Mouse (Mus musculus) liver, adult (tissue): ENCODE data around the gene Tnk1.

ENCODE experiments used
- GATA4 ChIP-seq: IDR thresholded peaks from 2 replicates; pipeline ENCODE4 v1.6.1; 2014; ENCODE audit warnings: mild to moderate bottlenecking, low read length; ENCODE audit not compliant: insufficient replicate concordance

Gene Tnk1

GRCm38 (mm10) chr11:69835966-69836335 lies 22.6 kb downstream of the Tnk1 start:
- TF ChIP-seq GATA4 = no peak

DNA sequence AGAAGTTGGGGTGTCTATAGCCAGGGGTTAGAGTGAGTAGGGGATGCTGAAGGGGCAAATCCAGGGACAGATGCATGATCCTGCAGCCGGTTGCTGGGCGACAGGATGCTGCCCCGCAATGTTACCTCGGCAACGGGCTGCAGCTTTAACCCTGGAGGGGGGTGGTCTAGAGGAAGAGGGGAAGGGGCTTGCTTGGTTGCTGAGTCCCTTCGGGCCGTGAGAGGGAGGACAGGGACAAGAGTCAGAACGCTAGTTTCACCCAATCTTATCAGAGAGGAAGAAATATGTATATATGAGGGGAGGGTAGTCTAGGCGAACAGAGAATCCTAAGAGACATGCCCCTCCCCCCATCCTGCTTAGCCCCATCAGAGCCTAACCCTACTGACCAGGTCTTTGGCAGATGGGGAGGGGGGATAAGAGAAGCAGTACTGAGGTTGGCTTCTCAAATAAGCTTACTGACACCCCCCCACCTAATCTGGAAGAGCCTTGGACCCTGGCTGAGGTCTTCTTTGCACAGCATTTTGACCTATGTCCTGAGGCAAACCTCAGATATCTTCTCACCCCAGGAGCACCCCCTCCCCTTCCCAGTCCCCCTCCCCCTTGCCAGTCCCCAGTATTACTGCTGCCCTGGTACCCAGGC lies 23.1 kb downstream of the Tnk1 start:
- TF ChIP-seq GATA4 = no peak

- no peak for TF ChIP-seq GATA4
Measured at GRCm38 (mm10) chr11:69834001-69834549, 24.5 kb downstream of the Tnk1 start.

GRCm38 (mm10) chr11:69833554-69833953 lies 25.0 kb downstream of the Tnk1 start:
- TF ChIP-seq GATA4 = no peak

DNA sequence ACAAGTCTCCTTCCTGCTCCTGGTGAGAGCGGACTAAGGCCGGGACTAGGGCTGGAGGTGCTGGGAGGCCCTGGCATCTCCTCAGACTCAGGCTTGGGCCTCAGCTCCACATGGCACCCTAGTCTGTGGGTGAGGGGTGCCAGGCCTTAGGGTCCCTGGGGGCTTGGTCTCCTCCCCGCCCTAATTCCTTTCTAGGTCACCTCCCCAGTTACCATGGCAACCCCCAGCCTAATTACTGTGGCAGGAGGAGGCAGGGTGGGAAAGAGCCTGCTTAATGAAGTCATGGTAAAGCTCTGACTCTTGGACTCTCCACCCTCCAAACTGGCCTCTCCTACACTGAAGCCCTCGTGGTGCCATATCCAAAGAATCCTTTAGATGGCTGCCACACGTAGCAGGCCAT lies 29.7 kb downstream of the Tnk1 start:
- TF ChIP-seq GATA4 = no peak

- TF ChIP-seq GATA4 = no peak
Measured at GRCm38 (mm10) chr11:69823456-69823855, 35.1 kb downstream of the Tnk1 start.

GRCm38 (mm10) chr11:69822080-69822479 lies 36.5 kb downstream of the Tnk1 start, which contains the start of gene Spem1:
TSS of gene Spem1 (minus strand) at chr11:69822180.
- TF ChIP-seq GATA4 = no peak

DNA sequence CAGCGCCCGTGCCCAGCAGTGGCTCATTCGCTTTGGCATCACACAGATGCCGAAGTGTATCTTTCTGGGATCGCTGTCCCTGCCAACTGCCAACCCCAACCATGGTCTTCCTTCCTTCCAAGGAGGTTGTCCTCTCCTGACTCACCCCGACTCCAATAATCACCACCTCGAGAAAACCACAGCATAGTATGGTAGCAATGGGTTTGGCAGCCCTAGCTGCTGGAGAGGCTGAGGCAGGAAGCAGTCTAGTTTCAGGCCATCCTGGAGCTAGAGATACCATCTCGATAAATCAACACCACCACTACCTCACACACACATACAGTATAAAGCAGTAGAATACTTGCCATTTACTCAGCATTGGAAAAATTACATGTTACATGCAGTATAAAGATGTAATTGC lies 39.7 kb downstream of the Tnk1 start:
- TF ChIP-seq GATA4 = no peak

- no peak for TF ChIP-seq GATA4
Measured at GRCm38 (mm10) chr11:69818365-69818764, 40.2 kb downstream of the Tnk1 start, which contains the start of gene Spem2. TSS of gene Spem2 (minus strand) at chr11:69818465.

GRCm38 (mm10) chr11:69816520-69816919 lies 42.0 kb downstream of the Tnk1 start:
- TF ChIP-seq GATA4 = no peak

- no peak for TF ChIP-seq GATA4
Measured at GRCm38 (mm10) chr11:69815155-69815554, 43.4 kb downstream of the Tnk1 start, which contains the start of gene Gm39566. TSS of gene Gm39566 (minus strand) at chr11:69815298.

DNA sequence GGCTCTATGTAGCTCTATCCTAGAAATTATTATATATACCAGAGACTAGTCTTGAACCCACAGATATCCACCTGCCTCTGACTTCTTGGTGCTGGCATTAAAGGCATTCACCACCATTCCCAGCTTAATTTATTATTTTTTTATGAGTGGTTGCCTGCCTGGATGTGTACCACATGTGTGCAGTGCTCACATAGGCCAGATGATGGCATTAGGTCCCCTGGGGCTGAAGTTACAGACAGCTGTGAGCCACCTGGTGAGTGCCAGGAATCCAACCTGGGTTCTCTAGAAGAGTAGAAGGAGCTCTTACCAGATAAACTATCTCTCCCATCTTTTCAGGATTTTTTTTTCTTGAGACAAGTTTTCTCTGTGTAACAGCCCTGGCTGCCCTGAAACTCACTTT lies 48.2 kb downstream of the Tnk1 start:
- no peak for TF ChIP-seq GATA4

DNA sequence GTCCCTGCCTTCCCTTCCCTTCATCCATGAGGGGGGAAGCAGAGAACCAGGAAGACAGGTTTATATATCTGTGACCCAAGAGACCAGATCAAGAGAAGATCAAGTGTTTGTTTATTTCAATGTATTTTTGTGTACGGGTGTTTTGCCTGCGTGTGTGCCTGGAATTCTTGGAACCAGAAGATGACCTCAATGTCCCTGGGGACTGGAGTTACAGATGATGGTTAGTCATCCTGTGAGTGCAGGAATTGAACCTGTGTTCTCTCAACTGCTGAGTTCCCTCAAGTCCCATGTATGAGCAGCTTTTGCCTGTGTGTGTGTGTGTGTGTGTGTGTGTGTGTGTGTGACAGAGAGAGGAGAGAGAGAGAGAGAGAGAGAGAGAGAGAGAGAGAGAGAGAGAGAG lies 50.9 kb downstream of the Tnk1 start:
- TF ChIP-seq GATA4 = no peak

- TF ChIP-seq GATA4 = no peak
Measured at GRCm38 (mm10) chr11:69806378-69806777, 52.2 kb downstream of the Tnk1 start.

- TF ChIP-seq GATA4 = no peak
Measured at GRCm38 (mm10) chr11:69804972-69805909, 53.3 kb downstream of the Tnk1 start, which contains the start of gene Tmem102. TSS of gene Tmem102 (minus strand) at chr11:69805624.

DNA sequence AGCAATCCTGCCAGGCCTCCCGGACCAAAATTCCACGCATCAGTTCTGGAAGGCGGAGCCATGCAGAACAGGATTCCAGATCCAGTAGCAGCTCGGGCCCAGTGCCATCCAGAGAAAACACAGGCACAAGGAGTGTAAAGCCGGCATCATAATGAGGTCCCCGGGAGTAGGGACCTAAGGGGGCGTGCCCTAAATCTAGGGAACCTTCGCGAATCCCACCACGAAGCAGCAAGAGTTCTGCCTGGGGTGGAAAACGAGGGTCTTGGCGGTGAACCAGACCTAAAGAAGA lies 53.9 kb downstream of the Tnk1 start:
- no peak for TF ChIP-seq GATA4
